Mouse (Mus musculus) hindbrain, postnatal 0 days (tissue): ENCODE data around the gene Copz1. TPM values are rescaled to one million over a fixed set of nuclear protein-coding genes. Genes with fewer than 3 reads are reported as not detected.
A peak's percentile ranks its signal among the peaks of the same experiment; 100 is the strongest.

ENCODE experiments used
- ATAC-seq: fragments of 200-750 bp; cut with Nextera tagmentation; 2 replicates; pipeline ENCODE4 v1.8.0; 2017; ENCODE audit warnings: mild to moderate bottlenecking, moderate TSS enrichment, moderate library complexity
- DNase-seq: peaks from one replicate; pipeline ENCODE4 v3.0.0-alpha.2; 2015; ENCODE audit warnings: low spot score
- H3K27ac ChIP-seq: fragments of 300-500 bp; sonication (generic); 2 replicates; pipeline ENCODE4 v1.5.1; 2014; ENCODE audit warnings: mild to moderate bottlenecking
- H3K27me3 ChIP-seq: fragments of 300-500 bp; sonication (generic); 2 replicates; pipeline ENCODE4 v1.6.1; 2014; ENCODE audit warnings: low read length, mixed read lengths; ENCODE audit not compliant: insufficient read depth
- H3K36me3 ChIP-seq: fragments of 300-500 bp; sonication (generic); 2 replicates; pipeline ENCODE4 v1.6.1; 2014; ENCODE audit warnings: low read length, mixed read lengths; ENCODE audit not compliant: insufficient read depth
- H3K4me1 ChIP-seq: fragments of 300-500 bp; sonication (generic); 2 replicates; pipeline ENCODE4 v1.6.1; 2014; ENCODE audit warnings: antibody characterized with exemption, low read length, mixed read lengths; ENCODE audit not compliant: insufficient read depth
- H3K4me2 ChIP-seq: fragments of 300-500 bp; sonication (generic); 2 replicates; pipeline ENCODE4 v1.6.1; 2014; ENCODE audit warnings: low read depth, mild to moderate bottlenecking, low read length, moderate library complexity, mixed read lengths
- H3K4me3 ChIP-seq: fragments of 300-500 bp; sonication (generic); 2 replicates; pipeline ENCODE4 v1.5.1; 2014; ENCODE audit warnings: low read length
- H3K9ac ChIP-seq: fragments of 300-500 bp; sonication (generic); replicated peaks from 2 replicates; pipeline ENCODE4 v1.6.1; 2014; ENCODE audit warnings: mild to moderate bottlenecking, low read length, moderate library complexity, mixed read lengths
- H3K9me3 ChIP-seq: fragments of 300-500 bp; sonication (generic); 2 replicates; pipeline ENCODE4 v1.6.1; 2016; ENCODE audit warnings: low read length, mixed read lengths
- CTCF ChIP-seq: IDR thresholded peaks from 2 replicates; pipeline ENCODE4 v1.5.1; 2016; ENCODE audit warnings: antibody characterized with exemption, control low read depth, low read depth
- WGBS: fragments of 180-500 bp; shearing (Covaris S2); extraction: QIAGEN DNeasy Blood & Tissue Kit; methylation state at CpG from one replicate; pipeline ENCODE4 v1.1.7; 2014; 5-methylcytosine and 5-hydroxymethylcytosine counted together
- polyA plus RNA-seq: library from polyadenylated mRNA; unstranded; fragments of >200 nt; fragmentation: Nextera tagmentation; extraction: Ambion mirVana; gene quantifications from 2 replicates; pipeline ENCODE4 v1.2.1, GENCODE M21; 2015
- total RNA-seq: library from RNA; depleted of rRNA; stranded (reverse); fragments of >200 nt; gene quantifications from 2 replicates; pipeline ENCODE4 v1.2.3, GENCODE M21; 2014

Gene Copz1
- total and polyA plus RNA-seq, 2 experiments from 2014 or later = 155 to 181 TPM

DNA sequence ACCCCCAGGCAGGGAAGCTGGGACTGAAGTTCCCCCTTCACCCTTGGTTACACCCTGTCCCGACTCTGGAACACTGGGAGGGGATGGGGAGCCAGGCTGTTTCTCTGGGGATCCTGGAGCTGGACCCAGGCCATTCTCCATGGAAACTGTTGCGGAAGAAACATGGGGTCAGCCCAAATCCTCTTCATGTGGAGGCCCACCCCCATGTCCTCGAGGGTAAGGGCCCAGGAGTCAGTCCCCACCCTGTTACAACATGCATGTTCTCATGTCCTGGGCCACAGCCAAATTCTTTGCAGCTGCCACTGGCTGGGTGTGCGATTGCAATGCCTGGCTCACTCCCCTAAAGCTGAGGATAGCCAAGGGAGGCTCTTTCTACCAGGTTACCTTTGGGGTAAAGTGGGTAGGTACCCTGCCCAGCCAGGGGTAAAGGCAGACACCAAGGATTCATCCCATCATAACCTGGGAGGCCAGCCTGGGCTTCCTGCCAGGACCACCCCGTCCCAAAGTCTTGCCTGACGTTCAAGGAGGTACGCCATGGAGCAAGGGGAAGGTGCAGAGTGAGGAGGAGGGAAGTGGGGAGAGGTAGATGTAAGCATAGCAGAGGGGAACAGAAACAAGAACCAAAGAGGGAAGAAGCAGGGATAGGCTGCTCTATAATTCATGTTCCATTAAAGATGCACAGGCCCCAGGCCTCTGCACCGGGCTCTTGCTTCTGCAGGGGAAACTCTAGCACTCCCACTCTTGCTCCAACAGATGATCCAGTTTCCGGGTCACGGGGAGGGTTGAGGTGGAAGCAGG lies 43.7 kb downstream of the Copz1 start:
- H3K27ac ChIP-seq = 0 out of 2 replicates have a peak overlapping the region, but pooled peaks have one; percentile 32
- H3K36me3 ChIP-seq = peaks cover 20% of the 10 kb centered on the region
- TF ChIP-seq CTCF = no peak
- H3K9ac ChIP-seq = no peak overlapping the region
- no peak overlapping the region for H3K4me3 ChIP-seq
- DNase-seq = no peak
- no peaks in the 10 kb centered on the region for H3K9me3 ChIP-seq
- no peak overlapping the region for H3K4me2 ChIP-seq
- no peaks in the 10 kb centered on the region for H3K4me1 ChIP-seq
- H3K27me3 ChIP-seq = no peaks in the 10 kb centered on the region
- ATAC-seq = no peak
- 67% methylated on average over 10 of the region's 10 CpGs for WGBS

DNA sequence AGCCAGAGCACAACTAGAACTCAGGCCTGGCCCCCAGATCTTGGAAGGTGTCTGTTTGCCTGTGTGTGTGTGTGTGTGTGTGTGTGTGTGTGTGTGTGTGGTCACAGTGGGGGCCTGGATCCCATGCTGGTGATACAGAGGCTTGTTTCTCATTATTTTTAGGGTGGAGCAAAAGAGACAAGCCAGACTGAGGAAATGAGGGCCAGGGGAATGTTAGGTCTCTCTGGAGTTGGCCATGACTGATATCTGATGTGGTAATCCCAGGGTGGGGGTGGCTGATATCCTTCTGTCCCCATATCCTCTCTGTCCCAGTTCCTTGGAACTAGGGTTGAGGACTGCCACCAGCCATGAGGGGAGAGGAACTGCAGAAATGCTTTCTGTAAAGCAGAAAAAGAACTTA lies 44.6 kb downstream of the Copz1 start:
- no peak for DNase-seq
- no peak overlapping the region for H3K27ac ChIP-seq
- ATAC-seq = no peak
- no peak overlapping the region for H3K9ac ChIP-seq
- peaks cover 20% of the 10 kb centered on the region for H3K36me3 ChIP-seq
- H3K4me3 ChIP-seq = no peak overlapping the region
- H3K4me1 ChIP-seq = peaks cover 6% of the 10 kb centered on the region
- no peak for TF ChIP-seq CTCF
- no peak overlapping the region for H3K4me2 ChIP-seq
- no peaks in the 10 kb centered on the region for H3K9me3 ChIP-seq
- H3K27me3 ChIP-seq = no peaks in the 10 kb centered on the region

DNA sequence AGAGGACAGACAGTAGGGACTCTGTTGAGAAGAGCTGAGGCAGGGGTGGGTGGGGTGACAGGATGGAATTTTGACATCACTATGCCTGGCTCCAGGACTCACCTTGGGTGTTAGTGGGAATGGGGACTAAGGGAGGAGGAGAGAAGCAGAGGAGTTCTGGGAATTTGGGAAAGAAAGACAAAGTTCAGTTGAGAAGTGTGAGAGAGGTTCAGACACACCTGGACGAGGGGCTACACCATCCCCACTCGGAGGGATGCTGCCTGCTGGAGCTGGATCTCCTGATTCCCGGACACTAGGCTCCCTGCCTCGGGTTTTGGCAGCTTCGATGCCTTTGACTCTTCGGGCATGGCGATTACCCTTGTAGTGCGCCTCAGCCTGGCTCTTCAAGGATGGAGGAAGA lies 45.2 kb downstream of the Copz1 start:
- no peak overlapping the region for H3K4me3 ChIP-seq
- H3K27me3 ChIP-seq = no peaks in the 10 kb centered on the region
- H3K36me3 ChIP-seq = peaks cover 20% of the 10 kb centered on the region
- ATAC-seq (no peak), DNase-seq (no peak)
- no peak overlapping the region for H3K9ac ChIP-seq
- peak overlapping the region; percentile 16; the same call in 1 of the 2 replicates for H3K27ac ChIP-seq
- no peak overlapping the region for H3K4me2 ChIP-seq
- peaks cover 11% of the 10 kb centered on the region for H3K4me1 ChIP-seq
- H3K9me3 ChIP-seq = no peaks in the 10 kb centered on the region
- WGBS = 83% methylated on average over 8 of the region's 8 CpGs
- TF ChIP-seq CTCF = no peak

DNA sequence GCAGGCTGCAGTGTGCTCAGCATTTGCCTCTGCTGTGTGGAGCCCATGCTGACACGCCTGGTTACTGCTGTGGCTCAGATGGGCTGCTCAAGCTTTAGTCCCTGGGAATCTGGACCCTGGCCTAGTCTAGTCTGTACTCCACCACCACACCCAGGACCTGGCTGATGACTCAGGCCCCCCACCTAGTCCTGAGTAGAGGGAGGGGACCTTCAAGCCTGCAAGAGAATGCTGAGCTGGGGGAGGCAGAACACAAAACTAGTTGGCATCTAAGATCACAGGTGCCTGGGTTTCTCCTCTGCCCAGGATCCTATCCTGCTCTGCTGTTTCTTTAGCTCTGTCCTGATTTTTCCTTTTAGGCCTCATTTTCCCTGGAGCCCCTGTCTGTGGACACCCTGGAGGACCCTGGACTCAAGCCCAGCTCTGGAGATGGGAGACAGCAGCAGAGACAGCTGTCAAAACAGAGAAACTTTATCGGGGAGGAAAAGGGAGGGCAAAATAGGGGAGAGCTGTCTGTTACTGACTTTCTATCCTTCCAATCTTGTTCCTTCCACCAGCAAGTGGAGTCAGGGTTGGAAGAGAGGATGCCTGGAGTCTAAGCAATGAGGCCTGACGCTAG lies 45.8 kb downstream of the Copz1 start:
- no peaks in the 10 kb centered on the region for H3K27me3 ChIP-seq
- WGBS = 73% methylated on average over 3 of the region's 3 CpGs
- peaks cover 20% of the 10 kb centered on the region for H3K36me3 ChIP-seq
- H3K4me3 ChIP-seq = no peak overlapping the region
- DNase-seq (no peak), ATAC-seq (no peak)
- peaks cover 11% of the 10 kb centered on the region for H3K4me1 ChIP-seq
- H3K9ac ChIP-seq = no peak overlapping the region
- H3K27ac ChIP-seq = peak overlapping the region; percentile 16; the same call in 1 of the 2 replicates
- TF ChIP-seq CTCF = no peak
- H3K4me2 ChIP-seq = no peak overlapping the region
- H3K9me3 ChIP-seq = no peaks in the 10 kb centered on the region

DNA sequence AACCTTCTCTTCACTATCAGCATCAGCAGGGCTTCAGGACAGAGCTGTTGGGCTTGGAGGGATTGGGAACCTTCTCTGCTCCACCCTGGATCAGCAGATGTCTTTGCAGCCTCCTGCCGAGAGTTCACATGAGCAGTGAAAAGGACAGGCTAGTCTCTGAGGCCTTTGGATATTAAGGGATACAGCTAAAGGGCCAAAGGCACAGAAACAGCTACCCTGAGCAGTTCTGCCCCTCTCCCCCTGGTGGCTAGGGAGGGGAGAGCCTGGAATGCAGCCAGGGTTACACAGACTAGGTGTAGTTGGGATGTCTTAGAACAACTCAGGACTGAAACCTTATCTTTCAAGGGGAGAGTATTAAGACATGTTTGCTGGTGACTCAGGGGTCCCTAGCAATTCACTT lies 48.6 kb downstream of the Copz1 start:
- H3K4me3 ChIP-seq = no peak overlapping the region
- peak; percentile 69 for TF ChIP-seq CTCF
- WGBS = 48% methylated on average over 1 of the region's 1 CpGs
- H3K9me3 ChIP-seq = no peaks in the 10 kb centered on the region
- H3K9ac ChIP-seq = no peak overlapping the region
- no peaks in the 10 kb centered on the region for H3K27me3 ChIP-seq
- no peak for ATAC-seq
- H3K36me3 ChIP-seq = peaks cover 15% of the 10 kb centered on the region
- DNase-seq = peak; percentile 42
- H3K27ac ChIP-seq = no peak overlapping the region
- H3K4me2 ChIP-seq = no peak overlapping the region
- peaks cover 11% of the 10 kb centered on the region for H3K4me1 ChIP-seq

DNA sequence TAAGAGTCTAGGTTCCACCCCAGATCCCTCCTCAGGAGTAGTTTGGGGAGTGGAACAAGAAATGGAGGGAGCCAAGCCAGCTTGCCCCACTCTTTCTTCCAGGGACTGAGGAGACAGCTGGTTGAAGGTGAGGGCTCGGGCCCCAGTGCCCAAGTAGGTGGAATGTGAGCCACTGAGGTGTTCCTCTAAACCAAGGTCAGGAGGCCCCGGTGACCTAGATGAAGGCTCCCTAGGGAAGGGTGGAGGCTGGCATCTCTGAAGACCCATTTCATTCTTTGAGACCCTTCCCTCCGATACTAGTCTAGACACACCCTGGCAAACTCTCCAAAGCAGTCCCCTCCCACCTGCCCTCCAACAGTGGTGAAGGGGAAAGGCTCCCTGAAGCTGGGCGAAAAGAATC lies 49.9 kb downstream of the Copz1 start:
- TF ChIP-seq CTCF = no peak
- peaks cover 11% of the 10 kb centered on the region for H3K4me1 ChIP-seq
- DNase-seq = peak; percentile 23
- H3K4me2 ChIP-seq = peak overlapping the region; percentile 81
- peaks cover 6% of the 10 kb centered on the region for H3K36me3 ChIP-seq
- no peak for ATAC-seq
- H3K4me3 ChIP-seq = peak overlapping the region; percentile 75
- no peaks in the 10 kb centered on the region for H3K9me3 ChIP-seq
- H3K9ac ChIP-seq = peak overlapping the region; percentile 83; the same call in 1 of the 2 replicates
- 46% methylated on average over 4 of the region's 4 CpGs for WGBS
- H3K27ac ChIP-seq = peak overlapping the region; percentile 84; the same call in 1 of the 2 replicates
- no peaks in the 10 kb centered on the region for H3K27me3 ChIP-seq

DNA sequence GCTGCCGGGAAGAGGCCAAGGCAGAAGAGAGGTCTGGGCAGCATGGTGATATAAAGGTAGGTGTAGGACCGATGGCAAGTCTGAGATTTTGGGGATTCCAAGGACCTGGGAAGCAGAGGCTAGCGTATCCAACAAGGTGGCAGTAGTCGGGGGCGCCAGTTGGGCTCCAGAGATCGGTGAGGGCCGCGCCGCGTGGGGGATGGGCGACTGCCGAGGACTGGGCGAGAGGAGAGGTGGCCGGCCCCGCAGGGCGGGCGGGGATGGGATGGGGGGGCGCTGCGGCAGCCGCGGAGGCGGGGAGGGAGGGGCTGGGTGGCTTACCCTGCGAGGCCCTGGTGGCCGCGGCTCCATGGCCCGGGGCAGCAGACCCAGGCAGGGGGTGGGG lies 50.5 kb downstream of the Copz1 start:
- WGBS = 0% methylated on average over 18 of the region's 26 CpGs
- peak overlapping the region; percentile 81 for H3K4me2 ChIP-seq
- H3K9me3 ChIP-seq = no peaks in the 10 kb centered on the region
- DNase-seq = peak; percentile 59
- ATAC-seq = peak; percentile 80
- no peaks in the 10 kb centered on the region for H3K27me3 ChIP-seq
- H3K27ac ChIP-seq = peak overlapping the region; percentile 84
- peak overlapping the region; percentile 83 for H3K9ac ChIP-seq
- peak overlapping the region; percentile 75 for H3K4me3 ChIP-seq
- H3K36me3 ChIP-seq = no peaks in the 10 kb centered on the region
- H3K4me1 ChIP-seq = peaks cover 11% of the 10 kb centered on the region
- no peak for TF ChIP-seq CTCF
